Mouse (Mus musculus): ENCODE measurements around the gene Cap2. TPM values are rescaled to one million over a fixed set of nuclear protein-coding genes. Genes with fewer than 3 reads are reported as not detected.

Cap2 gene
- polyA plus RNA-seq, 1 experiment from 2014 or later: 9.5 TPM

DNA sequence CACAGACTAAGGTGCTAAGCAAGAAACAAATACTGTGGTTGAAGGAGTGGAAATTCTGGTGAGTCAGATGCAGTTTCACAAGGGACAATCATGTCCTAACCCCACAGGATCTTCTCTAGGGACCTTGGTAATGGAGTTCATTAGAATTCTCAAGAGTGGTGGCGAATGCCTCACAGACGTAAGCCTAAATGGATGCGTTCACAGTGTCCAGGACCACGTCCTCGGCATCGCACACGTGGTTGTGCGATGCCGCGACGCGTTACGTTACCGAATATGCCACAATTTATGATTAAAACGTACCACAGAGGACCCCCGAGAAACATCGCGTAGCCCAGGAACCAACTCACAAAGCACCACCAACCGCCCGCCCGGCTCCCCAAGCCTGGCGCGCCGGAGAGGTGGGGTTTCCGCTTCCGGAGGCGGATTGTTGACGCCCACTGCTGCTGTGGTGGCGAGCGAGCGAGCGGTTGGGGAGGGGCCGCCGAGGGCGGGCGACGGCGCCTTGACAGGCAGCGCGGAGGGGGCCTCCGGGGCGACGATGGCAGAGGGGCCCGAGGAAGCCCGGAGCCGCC lies 167.5 kb downstream of the Cap2 start, which contains the start of gene Fam8a1:
Gene Fam8a1, plus strand, starts transcription at position 475 of the 572 bp plus-strand sequence.
- H3K36me3 ChIP-seq (ENCODE audit: control insufficient read depth, insufficient read depth, low read length): no peaks in the 10 kb centered on the region
- peak within 1 kb of the TSS; percentile 71 for H3K4me2 ChIP-seq (ENCODE audit: low read depth)
- H3K27me3 ChIP-seq (ENCODE audit: control insufficient read depth, insufficient read depth, low read length): no peaks in the 10 kb centered on the region
- under 1% methylated on average over 42 of the region's 46 CpGs for WGBS
- peak within 1 kb of the TSS; percentile 91 for H3K4me3 ChIP-seq (ENCODE audit: low read depth, low read length)
- DNase-seq (ENCODE audit: low spot score) (peak; percentile 94), ATAC-seq (ENCODE audit: insufficient read depth, low FRiP score, low TSS enrichment) (peak; percentile 95)
- H3K4me1 ChIP-seq (ENCODE audit: control insufficient read depth, insufficient read depth, low read length): peaks cover 8% of the 10 kb centered on the region; the same call in 1 of the 2 replicates
- H3K9ac ChIP-seq (ENCODE audit: low read length): peak within 1 kb of the TSS; percentile 81
- no peaks in the 10 kb centered on the region for H3K9me3 ChIP-seq (ENCODE audit: control insufficient read depth, low read length)
- peak within 1 kb of the TSS; percentile 69; the same call in 1 of the 2 replicates for H3K27ac ChIP-seq (ENCODE audit: low read depth, low read length)

DNA sequence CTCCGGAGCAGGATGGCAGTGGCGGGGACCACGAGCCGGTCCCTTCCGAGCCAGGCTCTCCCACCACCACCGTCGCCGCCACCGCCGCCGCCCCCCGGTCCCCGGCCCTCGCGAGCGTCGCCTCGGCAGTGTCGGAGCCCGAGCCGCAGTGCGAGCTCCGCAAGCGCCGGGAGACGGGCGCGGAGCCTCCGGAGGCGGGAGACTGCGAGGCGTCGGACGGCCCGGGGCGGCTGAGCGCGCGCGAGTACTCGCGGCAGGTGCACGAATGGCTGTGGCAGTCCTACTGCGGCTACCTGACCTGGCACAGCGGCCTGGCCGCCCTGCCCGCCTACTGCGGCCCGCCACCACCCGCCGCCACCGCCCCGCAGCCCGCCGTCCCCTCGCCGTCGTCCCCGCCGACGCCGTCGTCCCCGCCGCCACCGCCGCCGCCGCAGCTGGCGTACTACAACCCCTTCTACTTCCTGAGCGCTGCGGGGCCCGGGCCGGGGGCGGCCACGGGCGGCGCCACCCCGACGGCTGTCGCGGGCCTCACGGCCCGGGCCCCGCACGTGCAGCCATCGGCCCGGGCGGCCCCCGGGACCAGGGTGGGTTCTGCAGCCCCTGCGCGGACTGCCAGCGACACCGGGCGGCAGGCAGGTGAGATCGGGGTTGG lies 168.1 kb downstream of the Cap2 start:
- Histone ChIP-seq H3K4me1 (ENCODE audit: control insufficient read depth, insufficient read depth, low read length) (peaks cover 8% of the 10 kb centered on the region; the same call in 1 of the 2 replicates), H3K27me3 (ENCODE audit: control insufficient read depth, insufficient read depth, low read length) (no peaks in the 10 kb centered on the region), H3K9me3 (ENCODE audit: control insufficient read depth, low read length) (no peaks in the 10 kb centered on the region), H3K4me3 (ENCODE audit: low read depth, low read length) (peak overlapping the region; percentile 91), H3K9ac (ENCODE audit: low read length) (peak overlapping the region; percentile 81), H3K27ac (ENCODE audit: low read depth, low read length) (peak overlapping the region; percentile 69; the same call in 1 of the 2 replicates), H3K4me2 (ENCODE audit: low read depth) (peak overlapping the region; percentile 71), H3K36me3 (ENCODE audit: control insufficient read depth, insufficient read depth, low read length) (no peaks in the 10 kb centered on the region)
- DNase-seq (ENCODE audit: low spot score) (peak; percentile 26), ATAC-seq (ENCODE audit: insufficient read depth, low FRiP score, low TSS enrichment) (peak; percentile 67)
- 1% methylated on average over 27 of the region's 96 CpGs for WGBS

DNA sequence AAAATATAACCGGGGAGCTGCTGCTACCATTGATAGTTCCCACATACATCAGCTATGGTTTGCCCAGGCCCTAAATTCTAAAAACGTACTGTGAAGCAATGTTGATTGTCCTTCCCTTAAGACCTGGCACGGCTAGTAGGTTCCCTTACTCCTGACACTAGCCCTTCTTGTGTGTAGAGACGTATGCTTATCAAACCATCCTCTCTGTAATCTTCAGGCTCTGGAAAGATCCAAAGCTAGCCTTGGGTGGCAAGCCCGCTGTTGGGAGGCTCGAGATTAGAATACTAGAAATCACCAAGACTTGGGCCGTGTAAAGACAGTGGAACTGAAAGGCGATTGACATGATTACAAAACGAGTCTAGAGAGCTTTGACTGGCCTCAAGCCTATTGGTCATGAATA lies 168.9 kb downstream of the Cap2 start:
- no peak overlapping the region; the same call in 1 of the 2 replicates for H3K9ac ChIP-seq (ENCODE audit: low read length)
- peak overlapping the region; percentile 91 for H3K4me3 ChIP-seq (ENCODE audit: low read depth, low read length)
- H3K9me3 ChIP-seq (ENCODE audit: control insufficient read depth, low read length): no peaks in the 10 kb centered on the region
- H3K27me3 ChIP-seq (ENCODE audit: control insufficient read depth, insufficient read depth, low read length): no peaks in the 10 kb centered on the region
- H3K4me2 ChIP-seq (ENCODE audit: low read depth): peak overlapping the region; percentile 71
- H3K36me3 ChIP-seq (ENCODE audit: control insufficient read depth, insufficient read depth, low read length): no peaks in the 10 kb centered on the region
- ATAC-seq (ENCODE audit: insufficient read depth, low FRiP score, low TSS enrichment) (no peak), DNase-seq (ENCODE audit: low spot score) (no peak)
- no peak overlapping the region for H3K27ac ChIP-seq (ENCODE audit: low read depth, low read length)
- H3K4me1 ChIP-seq (ENCODE audit: control insufficient read depth, insufficient read depth, low read length): peaks cover 8% of the 10 kb centered on the region; the same call in 1 of the 2 replicates
- WGBS: 72% methylated on average over 9 of the region's 9 CpGs

DNA sequence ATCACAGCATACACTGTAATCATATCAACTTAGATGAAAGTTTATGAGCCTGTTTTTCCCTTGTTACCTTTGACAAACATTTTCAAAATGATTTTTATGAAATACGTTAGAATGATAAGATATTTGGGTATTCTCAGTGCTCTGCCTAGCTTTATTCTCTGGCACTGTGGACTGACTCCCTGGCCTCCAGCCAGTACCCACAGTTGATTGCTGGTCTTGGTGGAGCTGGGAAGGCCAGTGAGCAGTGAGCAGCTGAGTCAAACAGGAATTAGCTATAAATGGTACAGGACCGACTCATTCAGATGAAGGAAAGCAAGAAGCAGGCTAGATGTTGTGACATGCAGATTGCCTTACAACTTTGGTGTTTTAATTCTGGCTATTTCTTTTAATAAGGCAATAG lies 173.0 kb downstream of the Cap2 start:
- Histone ChIP-seq H3K27me3 (ENCODE audit: control insufficient read depth, insufficient read depth, low read length) (no peaks in the 10 kb centered on the region), H3K4me2 (ENCODE audit: low read depth) (no peak overlapping the region), H3K27ac (ENCODE audit: low read depth, low read length) (no peak overlapping the region), H3K9ac (ENCODE audit: low read length) (no peak overlapping the region), H3K9me3 (ENCODE audit: control insufficient read depth, low read length) (no peaks in the 10 kb centered on the region), H3K4me3 (ENCODE audit: low read depth, low read length) (no peak overlapping the region), H3K36me3 (ENCODE audit: control insufficient read depth, insufficient read depth, low read length) (no peaks in the 10 kb centered on the region; the same call in 1 of the 2 replicates), H3K4me1 (ENCODE audit: control insufficient read depth, insufficient read depth, low read length) (peaks cover 8% of the 10 kb centered on the region; the same call in 1 of the 2 replicates)
- ATAC-seq (ENCODE audit: insufficient read depth, low FRiP score, low TSS enrichment) (no peak), DNase-seq (ENCODE audit: low spot score) (no peak)
- 85% methylated on average over 2 of the region's 2 CpGs for whole genome bisulfite sequencing

DNA sequence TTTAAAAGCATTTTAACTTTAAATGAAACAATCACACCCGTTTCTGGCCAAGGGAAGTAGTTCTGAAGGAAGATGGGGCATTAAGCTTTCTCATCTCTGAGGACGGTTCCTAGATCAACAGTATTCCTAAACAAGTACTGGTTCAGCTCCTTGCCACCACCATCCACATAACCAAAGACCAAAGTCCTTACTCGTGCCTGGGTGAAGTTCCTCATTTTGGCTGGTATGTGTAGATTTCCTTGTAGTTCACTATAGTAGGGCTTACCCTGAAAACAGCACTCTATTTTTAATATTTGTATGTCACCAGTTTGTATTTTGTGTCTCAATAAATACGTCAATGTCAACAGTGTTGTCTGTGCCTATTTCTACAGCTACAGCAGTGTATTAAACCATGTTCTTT lies 176.1 kb downstream of the Cap2 start:
- no peak overlapping the region for H3K4me2 ChIP-seq (ENCODE audit: low read depth)
- 88% methylated on average over 4 of the region's 4 CpGs for WGBS
- H3K36me3 ChIP-seq (ENCODE audit: control insufficient read depth, insufficient read depth, low read length): no peaks in the 10 kb centered on the region; the same call in 1 of the 2 replicates

DNA sequence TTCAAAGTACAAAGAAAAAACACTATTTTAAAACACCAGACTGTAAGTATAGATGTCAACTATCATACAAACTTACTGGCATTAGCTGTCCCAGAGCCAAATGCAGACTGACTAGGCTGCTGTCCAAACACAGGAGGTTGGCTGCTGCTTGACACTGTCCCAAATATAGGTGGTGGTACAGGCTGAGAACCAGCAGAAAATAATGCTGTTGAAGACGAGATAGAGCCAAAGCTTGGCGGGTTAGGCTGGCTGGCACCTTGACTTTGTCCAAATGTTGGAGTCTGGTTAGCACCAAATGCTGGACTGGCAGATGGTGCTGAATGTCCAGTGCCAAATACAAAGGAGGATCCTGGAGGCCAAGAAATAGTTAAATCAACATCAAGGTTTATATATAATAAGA lies 181.3 kb downstream of the Cap2 start:
- Histone ChIP-seq H3K9me3 (ENCODE audit: control insufficient read depth, low read length) (no peaks in the 10 kb centered on the region), H3K27me3 (ENCODE audit: control insufficient read depth, insufficient read depth, low read length) (no peaks in the 10 kb centered on the region), H3K4me1 (ENCODE audit: control insufficient read depth, insufficient read depth, low read length) (no peaks in the 10 kb centered on the region), H3K27ac (ENCODE audit: low read depth, low read length) (no peak overlapping the region), H3K4me3 (ENCODE audit: low read depth, low read length) (no peak overlapping the region), H3K36me3 (ENCODE audit: control insufficient read depth, insufficient read depth, low read length) (peaks cover 6% of the 10 kb centered on the region), H3K9ac (ENCODE audit: low read length) (no peak overlapping the region), H3K4me2 (ENCODE audit: low read depth) (no peak overlapping the region)
- DNase-seq (ENCODE audit: low spot score): no peak
- ATAC-seq (ENCODE audit: insufficient read depth, low FRiP score, low TSS enrichment): no peak
- WGBS: 97% methylated on average over 2 of the region's 2 CpGs

More for the DNA sequence above, 176.1 kb downstream of the Cap2 start:
- Histone ChIP-seq H3K27me3 (ENCODE audit: control insufficient read depth, insufficient read depth, low read length) (no peaks in the 10 kb centered on the region), H3K4me1 (ENCODE audit: control insufficient read depth, insufficient read depth, low read length) (no peaks in the 10 kb centered on the region), H3K9me3 (ENCODE audit: control insufficient read depth, low read length) (no peaks in the 10 kb centered on the region), H3K27ac (ENCODE audit: low read depth, low read length) (no peak overlapping the region), H3K4me3 (ENCODE audit: low read depth, low read length) (no peak overlapping the region), H3K9ac (ENCODE audit: low read length) (no peak overlapping the region)
- DNase-seq (ENCODE audit: low spot score) (no peak), ATAC-seq (ENCODE audit: insufficient read depth, low FRiP score, low TSS enrichment) (no peak)

DNA sequence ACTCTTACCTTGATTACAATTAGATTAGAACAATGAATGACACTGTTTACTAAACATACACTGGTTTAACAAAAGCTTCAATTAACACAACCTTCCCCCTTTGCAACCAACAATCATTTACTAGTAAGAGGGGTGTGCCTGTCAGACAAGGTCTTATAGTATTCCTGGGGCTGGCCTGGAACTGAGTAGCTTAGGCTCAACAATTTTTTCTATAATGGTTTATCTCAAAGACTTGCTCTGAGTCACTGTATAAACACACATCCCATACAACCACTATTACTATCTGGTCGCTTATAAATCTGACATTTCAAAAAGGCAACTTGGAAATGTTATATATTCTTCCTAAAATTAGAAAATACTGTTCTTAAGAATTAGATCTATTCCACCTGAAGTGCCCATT lies 181.7 kb downstream of the Cap2 start:
- Histone ChIP-seq H3K27ac (ENCODE audit: low read depth, low read length) (no peak overlapping the region), H3K4me2 (ENCODE audit: low read depth) (no peak overlapping the region), H3K4me1 (ENCODE audit: control insufficient read depth, insufficient read depth, low read length) (no peaks in the 10 kb centered on the region), H3K9me3 (ENCODE audit: control insufficient read depth, low read length) (no peaks in the 10 kb centered on the region), H3K36me3 (ENCODE audit: control insufficient read depth, insufficient read depth, low read length) (peaks cover 6% of the 10 kb centered on the region), H3K4me3 (ENCODE audit: low read depth, low read length) (no peak overlapping the region), H3K27me3 (ENCODE audit: control insufficient read depth, insufficient read depth, low read length) (no peaks in the 10 kb centered on the region), H3K9ac (ENCODE audit: low read length) (no peak overlapping the region)
- WGBS: 92% methylated on average over 1 of the region's 1 CpGs
- DNase-seq (ENCODE audit: low spot score) (no peak), ATAC-seq (ENCODE audit: insufficient read depth, low FRiP score, low TSS enrichment) (no peak)

DNA sequence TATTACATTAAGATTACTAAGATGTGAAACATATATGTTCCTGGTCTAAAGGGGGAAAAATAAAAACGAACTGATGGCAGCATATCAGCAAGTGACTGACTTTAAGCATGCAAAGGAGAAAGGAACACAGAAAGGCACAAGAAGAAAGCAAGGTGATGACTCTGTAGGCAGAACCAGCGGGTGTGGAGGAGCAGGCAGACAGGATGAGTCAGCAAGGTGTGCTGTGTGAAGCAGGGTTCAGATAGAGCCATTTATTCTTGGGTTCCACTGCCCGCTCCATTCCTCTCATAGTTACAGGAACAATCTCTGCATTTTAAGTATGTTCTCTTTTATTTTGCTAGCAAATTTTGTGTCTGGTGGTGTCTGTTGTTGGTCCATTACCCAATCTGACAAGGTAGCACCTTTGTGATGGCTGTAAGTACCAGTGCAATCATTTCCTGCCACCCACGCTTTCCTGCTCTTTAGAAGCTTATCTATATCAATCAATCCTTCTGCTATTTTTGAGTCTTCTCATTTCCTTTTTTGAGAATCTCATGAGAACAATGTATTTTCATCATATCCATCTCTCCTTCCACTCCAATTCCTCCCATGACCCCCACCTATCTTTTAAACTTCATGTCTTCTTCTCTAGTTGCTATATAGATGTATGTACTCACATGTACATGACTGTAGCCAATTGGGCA lies 189.1 kb downstream of the Cap2 start:
- peaks cover 9% of the 10 kb centered on the region for H3K36me3 ChIP-seq (ENCODE audit: control insufficient read depth, insufficient read depth, low read length)
- H3K27ac ChIP-seq (ENCODE audit: low read depth, low read length): no peak overlapping the region
- no peaks in the 10 kb centered on the region for H3K27me3 ChIP-seq (ENCODE audit: control insufficient read depth, insufficient read depth, low read length)
- DNase-seq (ENCODE audit: low spot score): no peak
- no peak overlapping the region for H3K9ac ChIP-seq (ENCODE audit: low read length)
- 95% methylated on average over 4 of the region's 4 CpGs for WGBS
- H3K4me3 ChIP-seq (ENCODE audit: low read depth, low read length): no peak overlapping the region
- no peak for ATAC-seq (ENCODE audit: insufficient read depth, low FRiP score, low TSS enrichment)
- H3K4me2 ChIP-seq (ENCODE audit: low read depth): no peak overlapping the region
- no peaks in the 10 kb centered on the region for H3K4me1 ChIP-seq (ENCODE audit: control insufficient read depth, insufficient read depth, low read length)
- no peaks in the 10 kb centered on the region for H3K9me3 ChIP-seq (ENCODE audit: control insufficient read depth, low read length)

All from neural tube, embryonic 11.5 days (tissue).